Mouse (Mus musculus): ENCODE data around the gene Tkfc. TPM values are rescaled to one million over a fixed set of nuclear protein-coding genes. Genes with fewer than 3 reads are reported as not detected.

The Tkfc gene
- polyA plus RNA-seq (2017; shearing (Covaris generic)), result 10 to 100 TPM in 1 of 2 experiments, 1 to 10 TPM in 1; 6.3 to 12.3 TPM

- peak; percentile 94 for ATAC-seq
Observed at GRCm38 (mm10) chr19:10605293-10605900, at the start of gene Tkfc, which contains the start of gene Ddb1. TSS of gene Tkfc (minus strand) at chr19:10605654. TSS of gene Ddb1 (plus strand) at chr19:10605327.

- ATAC-seq, result no peak
Observed at GRCm38 (mm10) chr19:10648156-10648555, 42.7 kb upstream of the Tkfc start.

GRCm38 (mm10) chr19:10645616-10646015 is 40.2 kb upstream of the Tkfc start:
- ATAC-seq, result no peak

GRCm38 (mm10) chr19:10640589-10641378 is 35.3 kb upstream of the Tkfc start:
- no peak for ATAC-seq

- ATAC-seq, result no peak
Observed at GRCm38 (mm10) chr19:10640080-10640479, 34.6 kb upstream of the Tkfc start.

GRCm38 (mm10) chr19:10637840-10638239 is 32.4 kb upstream of the Tkfc start:
- no peak for ATAC-seq

- ATAC-seq, result no peak
Observed at GRCm38 (mm10) chr19:10634872-10635318, 29.4 kb upstream of the Tkfc start.

- ATAC-seq, result no peak
Observed at GRCm38 (mm10) chr19:10634106-10634871, 28.8 kb upstream of the Tkfc start, which contains the start of gene Vwce. TSS of gene Vwce (plus strand) at chr19:10634213.

GRCm38 (mm10) chr19:10608573-10609240 is 3.3 kb upstream of the Tkfc start:
- ATAC-seq, result no peak

GRCm38 (mm10) chr19:10605901-10606622 is 608 bp upstream of the Tkfc start:
- no peak for ATAC-seq

GRCm38 (mm10) chr19:10604534-10604933 is 920 bp downstream of the Tkfc start:
- no peak for ATAC-seq

GRCm38 (mm10) chr19:10603660-10604523 is 1.6 kb downstream of the Tkfc start:
- no peak for ATAC-seq

- peak; percentile 57 for ATAC-seq
Observed at GRCm38 (mm10) chr19:10602787-10603186, 2.7 kb downstream of the Tkfc start.

GRCm38 (mm10) chr19:10602247-10602769 is 3.1 kb downstream of the Tkfc start:
- ATAC-seq, result no peak

- no peak for ATAC-seq
Observed at GRCm38 (mm10) chr19:10599648-10600047, 5.8 kb downstream of the Tkfc start.

GRCm38 (mm10) chr19:10598188-10598587 is 7.3 kb downstream of the Tkfc start:
- ATAC-seq, result no peak

- ATAC-seq, result no peak
Observed at GRCm38 (mm10) chr19:10591659-10592377, 13.6 kb downstream of the Tkfc start.

- ATAC-seq, result no peak
Observed at GRCm38 (mm10) chr19:10590301-10590700, 15.2 kb downstream of the Tkfc start.

- no peak for ATAC-seq
Observed at GRCm38 (mm10) chr19:10589127-10589857, 16.2 kb downstream of the Tkfc start.
